In genomic region chr2:106896024-106896384, GRCm38 (mm10) we compare ENCODE assay signal across 16 mouse cellular contexts.
A peak's percentile ranks its signal among the peaks of the same experiment; 100 is the strongest.
DNase-seq lines count a peak whose midpoint lies in the region; ATAC-seq lines count a peak whose summit lies in the region.
"Had no signal": no experiment of that assay in that cellular context is flagged by ENCODE, and none has a peak within 500 bp of the region (broad histone marks: within the 10 kb centered on the region; RNA-seq: fewer than 3 reads in every experiment).

No protein-coding gene starts in this region.

- H3K9me3 ChIP-seq in kidney, embryonic 14.5 days (ENCODE audit: control insufficient read depth, low read length), result no peaks in the 10 kb centered on the region
- no peaks in the 10 kb centered on the region for H3K9me3 ChIP-seq in embryonic facial prominence, embryonic 12.5 days
- H3K9me3 ChIP-seq in forebrain, embryonic 16.5 days (ENCODE audit: control insufficient read depth, low read length), result no peaks in the 10 kb centered on the region
- H3K9me3 ChIP-seq in midbrain, embryonic 14.5 days (ENCODE audit: control insufficient read depth, low read length), result no peaks in the 10 kb centered on the region
- H3K9me3 ChIP-seq: G1E; heart, embryonic 12.5 days had no signal

- no peak overlapping the region for H3K4me2 ChIP-seq in kidney, embryonic 14.5 days (replicated peaks; ENCODE audit: low read depth, low read length)
- no peak overlapping the region for H3K4me2 ChIP-seq in embryonic facial prominence, embryonic 12.5 days (replicated peaks)
- H3K4me2 ChIP-seq in forebrain, embryonic 16.5 days (ENCODE audit: low read length), result no peak overlapping the region
- no peak overlapping the region for H3K4me2 ChIP-seq in midbrain, embryonic 14.5 days (ENCODE audit: low read length)
- H3K4me2 ChIP-seq: heart, embryonic 12.5 days had no signal

- 42% methylated on average over 4 of the region's 4 CpGs for WGBS in kidney, embryonic 14.5 days
- WGBS in embryonic facial prominence, embryonic 12.5 days, result 54% methylated on average over 4 of the region's 4 CpGs
- 43% methylated on average over 4 of the region's 4 CpGs for WGBS in forebrain, embryonic 16.5 days
- 38% methylated on average over 4 of the region's 4 CpGs for WGBS in midbrain, embryonic 14.5 days

- peak; percentile 35; the same call in 1 of the 2 replicates for ATAC-seq in kidney, embryonic 14.5 days (ENCODE audit: low FRiP score, low TSS enrichment)
- ATAC-seq in embryonic facial prominence, embryonic 12.5 days (ENCODE audit: insufficient number of reproducible peaks, insufficient read depth, low FRiP score, low TSS enrichment), result 0 out of 2 replicates have a peak, but pooled peaks have one; percentile 35
- ATAC-seq in forebrain, embryonic 16.5 days, result 0 out of 2 replicates have a peak, but pooled peaks have one; percentile 28
- ATAC-seq in midbrain, embryonic 14.5 days (ENCODE audit: low FRiP score, low TSS enrichment), result peak; percentile 48; the same call in 1 of the 2 replicates
- ATAC-seq: intestine, postnatal 0 days had no signal

- no peak overlapping the region for H3K27ac ChIP-seq in kidney, embryonic 14.5 days (ENCODE audit: low read depth, low read length)
- no peak overlapping the region for H3K27ac ChIP-seq in embryonic facial prominence, embryonic 12.5 days
- no peak overlapping the region for H3K27ac ChIP-seq in forebrain, embryonic 16.5 days (ENCODE audit: low read length)
- peak overlapping the region; percentile 55 for H3K27ac ChIP-seq in midbrain, embryonic 14.5 days (replicated peaks; ENCODE audit: low read depth, low read length)
- H3K27ac ChIP-seq: left cerebral cortex, adult 2 months; macrophage had no signal

- peaks cover 7% of the 10 kb centered on the region; the same call in 1 of the 2 replicates for H3K4me1 ChIP-seq in kidney, embryonic 14.5 days (ENCODE audit: control insufficient read depth, insufficient read depth, low read length)
- 0 out of 2 replicates have a peak, but pooled peaks cover 5% of the 10 kb centered on the region for H3K4me1 ChIP-seq in embryonic facial prominence, embryonic 12.5 days
- peaks cover 4% of the 10 kb centered on the region; the same call in 1 of the 2 replicates for H3K4me1 ChIP-seq in forebrain, embryonic 16.5 days (replicated peaks; ENCODE audit: control insufficient read depth, insufficient read depth, low read length)
- H3K4me1 ChIP-seq in midbrain, embryonic 14.5 days (ENCODE audit: control insufficient read depth, insufficient read depth, low read length), result peaks cover 6% of the 10 kb centered on the region; the same call in 1 of the 2 replicates
- H3K4me1 ChIP-seq: heart, embryonic 12.5 days had no signal

- no peaks in the 10 kb centered on the region for H3K27me3 ChIP-seq in kidney, embryonic 14.5 days (ENCODE audit: control insufficient read depth, insufficient read depth, low read length)
- no peaks in the 10 kb centered on the region for H3K27me3 ChIP-seq in embryonic facial prominence, embryonic 12.5 days
- no peaks in the 10 kb centered on the region for H3K27me3 ChIP-seq in forebrain, embryonic 16.5 days (replicated peaks; ENCODE audit: control insufficient read depth, insufficient read depth, low read length)
- no peaks in the 10 kb centered on the region for H3K27me3 ChIP-seq in midbrain, embryonic 14.5 days (ENCODE audit: control insufficient read depth, insufficient read depth, low read length)
- H3K27me3 ChIP-seq: heart, embryonic 12.5 days had no signal

- no peak overlapping the region for H3K9ac ChIP-seq in kidney, embryonic 14.5 days (ENCODE audit: low read depth, low read length)
- no peak overlapping the region for H3K9ac ChIP-seq in embryonic facial prominence, embryonic 12.5 days
- no peak overlapping the region for H3K9ac ChIP-seq in forebrain, embryonic 16.5 days (replicated peaks; ENCODE audit: low read depth, low read length)
- no peak overlapping the region for H3K9ac ChIP-seq in midbrain, embryonic 14.5 days (replicated peaks; ENCODE audit: low read length)
- H3K9ac ChIP-seq: heart, embryonic 12.5 days had no signal

- no peak for DNase-seq in kidney, adult 11 months
- no peak for DNase-seq in midbrain, embryonic 14.5 days
- DNase-seq in gastrocnemius, postnatal 10 days, result no peak
- no peak for DNase-seq in yolk sac, embryonic 10.5 days (ENCODE audit: low spot score)
- DNase-seq: cerebellum, adult 18-20 months; heart, postnatal 36 days; lung, adult 2 months; thymus, postnatal 36 days had no signal

- no peak overlapping the region for H3K4me3 ChIP-seq in kidney, embryonic 14.5 days (ENCODE audit: low read length)
- no peak overlapping the region for H3K4me3 ChIP-seq in embryonic facial prominence, embryonic 12.5 days
- H3K4me3 ChIP-seq in forebrain, embryonic 16.5 days (replicated peaks; ENCODE audit: low read length), result no peak overlapping the region
- no peak overlapping the region for H3K4me3 ChIP-seq in midbrain, embryonic 14.5 days (replicated peaks; ENCODE audit: low read depth, low read length)
- H3K4me3 ChIP-seq: heart, embryonic 12.5 days; left cerebral cortex, adult 2 months had no signal

- no peaks in the 10 kb centered on the region for H3K36me3 ChIP-seq in kidney, embryonic 14.5 days (ENCODE audit: control insufficient read depth, insufficient read depth, low read length)
- no peaks in the 10 kb centered on the region for H3K36me3 ChIP-seq in embryonic facial prominence, embryonic 12.5 days
- H3K36me3 ChIP-seq in forebrain, embryonic 16.5 days (ENCODE audit: control insufficient read depth, insufficient read depth), result no peaks in the 10 kb centered on the region
- H3K36me3 ChIP-seq in midbrain, embryonic 14.5 days (ENCODE audit: control insufficient read depth, insufficient read depth, low read length), result no peaks in the 10 kb centered on the region
- H3K36me3 ChIP-seq: G1E; heart, embryonic 12.5 days had no signal
